Mouse (Mus musculus): ENCODE results near the gene Dhrs13. TPM values are rescaled to one million over a fixed set of nuclear protein-coding genes. Genes with fewer than 3 reads are reported as not detected.

Gene Dhrs13
- polyA plus RNA-seq (2014; fragmentation: Nextera tagmentation; extraction: Ambion mirVana): 18.4 and 19.4 TPM in 2 replicates

- Histone ChIP-seq H3K4me1 (ENCODE audit: control insufficient read depth, insufficient read depth, low read length) (peaks cover 4% of the 10 kb centered on the region), H3K9ac (ENCODE audit: low read length) (peak within 1 kb of the TSS; percentile 84), H3K27me3 (ENCODE audit: control insufficient read depth, insufficient read depth, low read length) (no peaks in the 10 kb centered on the region), H3K27ac (ENCODE audit: low read depth, low read length) (peak within 1 kb of the TSS; percentile 79), H3K4me3 (ENCODE audit: low read depth, low read length) (peak within 1 kb of the TSS; percentile 64), H3K9me3 (ENCODE audit: control insufficient read depth, low read length) (no peaks in the 10 kb centered on the region), H3K4me2 (ENCODE audit: low read depth) (peak within 1 kb of the TSS; percentile 73), H3K36me3 (ENCODE audit: control insufficient read depth, insufficient read depth, low read length) (peaks cover 12% of the 10 kb centered on the region)
- peak; percentile 84 for ATAC-seq (ENCODE audit: insufficient read depth, low FRiP score, low TSS enrichment)
- under 1% methylated on average over 96 of the region's 96 CpGs for WGBS
- DNase-seq (ENCODE audit: low spot score): peak; percentile 96
These were observed at the start of gene Dhrs13 for GRCm38 (mm10) chr11:78031947-78032808. TSS of gene Dhrs13 (plus strand) at chr11:78032280.

- Histone ChIP-seq H3K4me2 (ENCODE audit: low read depth) (peak within 1 kb of the TSS; percentile 66), H3K36me3 (ENCODE audit: control insufficient read depth, insufficient read depth, low read length) (no peaks in the 10 kb centered on the region), H3K9ac (ENCODE audit: low read length) (peak within 1 kb of the TSS; percentile 96), H3K27ac (ENCODE audit: low read depth, low read length) (peak within 1 kb of the TSS; percentile 89), H3K27me3 (ENCODE audit: control insufficient read depth, insufficient read depth, low read length) (no peaks in the 10 kb centered on the region), H3K4me1 (ENCODE audit: control insufficient read depth, insufficient read depth, low read length) (peaks cover 8% of the 10 kb centered on the region; the same call in 1 of the 2 replicates), H3K9me3 (ENCODE audit: control insufficient read depth, low read length) (no peaks in the 10 kb centered on the region), H3K4me3 (ENCODE audit: low read depth, low read length) (peak within 1 kb of the TSS; percentile 100)
- ATAC-seq (ENCODE audit: insufficient read depth, low FRiP score, low TSS enrichment) (peak; percentile 84), DNase-seq (ENCODE audit: low spot score) (peak; percentile 100)
- WGBS: 0% methylated on average over 61 of the region's 62 CpGs
These were observed 49.6 kb upstream of the Dhrs13 start, which contains the start of gene Phf12 for GRCm38 (mm10) chr11:77982441-77982905. TSS of gene Phf12 (plus strand) at chr11:77982754.

- no peak for ATAC-seq (ENCODE audit: insufficient read depth, low FRiP score, low TSS enrichment)
- H3K4me1 ChIP-seq (ENCODE audit: control insufficient read depth, insufficient read depth, low read length): peaks cover 8% of the 10 kb centered on the region; the same call in 1 of the 2 replicates
- peak overlapping the region; percentile 86 for H3K27ac ChIP-seq (ENCODE audit: low read depth, low read length)
- DNase-seq (ENCODE audit: low spot score): peak; percentile 63
- peak overlapping the region; percentile 100 for H3K4me3 ChIP-seq (ENCODE audit: low read depth, low read length)
- H3K9ac ChIP-seq (ENCODE audit: low read length): peak overlapping the region; percentile 96
- no peaks in the 10 kb centered on the region for H3K27me3 ChIP-seq (ENCODE audit: control insufficient read depth, insufficient read depth, low read length)
- under 1% methylated on average over 20 of the region's 32 CpGs for WGBS
- no peaks in the 10 kb centered on the region for H3K36me3 ChIP-seq (ENCODE audit: control insufficient read depth, insufficient read depth, low read length)
- no peaks in the 10 kb centered on the region for H3K9me3 ChIP-seq (ENCODE audit: control insufficient read depth, low read length)
- H3K4me2 ChIP-seq (ENCODE audit: low read depth): peak overlapping the region; percentile 66
These were observed 48.7 kb upstream of the Dhrs13 start for GRCm38 (mm10) chr11:77983191-77983936.

GRCm38 (mm10) chr11:77983937-77984835 lies 47.9 kb upstream of the Dhrs13 start:
- peak overlapping the region; percentile 96 for H3K9ac ChIP-seq (ENCODE audit: low read length)
- DNase-seq (ENCODE audit: low spot score): peak; percentile 81
- WGBS: under 1% methylated on average over 52 of the region's 63 CpGs
- H3K27ac ChIP-seq (ENCODE audit: low read depth, low read length): peak overlapping the region; percentile 86
- ATAC-seq (ENCODE audit: insufficient read depth, low FRiP score, low TSS enrichment): no peak
- H3K4me3 ChIP-seq (ENCODE audit: low read depth, low read length): peak overlapping the region; percentile 100
- H3K36me3 ChIP-seq (ENCODE audit: control insufficient read depth, insufficient read depth, low read length): no peaks in the 10 kb centered on the region
- no peaks in the 10 kb centered on the region for H3K27me3 ChIP-seq (ENCODE audit: control insufficient read depth, insufficient read depth, low read length)
- H3K4me2 ChIP-seq (ENCODE audit: low read depth): peak overlapping the region; percentile 66
- peaks cover 8% of the 10 kb centered on the region; the same call in 1 of the 2 replicates for H3K4me1 ChIP-seq (ENCODE audit: control insufficient read depth, insufficient read depth, low read length)
- no peaks in the 10 kb centered on the region for H3K9me3 ChIP-seq (ENCODE audit: control insufficient read depth, low read length)

- peak overlapping the region; percentile 66 for H3K4me2 ChIP-seq (ENCODE audit: low read depth)
- peak overlapping the region; percentile 86 for H3K27ac ChIP-seq (ENCODE audit: low read depth, low read length)
- no peaks in the 10 kb centered on the region for H3K9me3 ChIP-seq (ENCODE audit: control insufficient read depth, low read length)
- ATAC-seq (ENCODE audit: insufficient read depth, low FRiP score, low TSS enrichment) (no peak), DNase-seq (ENCODE audit: low spot score) (peak; percentile 65)
- WGBS: 0% methylated on average over 13 of the region's 13 CpGs
- no peaks in the 10 kb centered on the region for H3K36me3 ChIP-seq (ENCODE audit: control insufficient read depth, insufficient read depth, low read length)
- no peaks in the 10 kb centered on the region for H3K27me3 ChIP-seq (ENCODE audit: control insufficient read depth, insufficient read depth, low read length)
- H3K4me1 ChIP-seq (ENCODE audit: control insufficient read depth, insufficient read depth, low read length): peaks cover 8% of the 10 kb centered on the region; the same call in 1 of the 2 replicates
- peak overlapping the region; percentile 100 for H3K4me3 ChIP-seq (ENCODE audit: low read depth, low read length)
- peak overlapping the region; percentile 96 for H3K9ac ChIP-seq (ENCODE audit: low read length)
These were observed 47.2 kb upstream of the Dhrs13 start for GRCm38 (mm10) chr11:77984836-77985231.

- peak overlapping the region; percentile 66 for H3K4me2 ChIP-seq (ENCODE audit: low read depth)
- peaks cover 8% of the 10 kb centered on the region; the same call in 1 of the 2 replicates for H3K4me1 ChIP-seq (ENCODE audit: control insufficient read depth, insufficient read depth, low read length)
- H3K4me3 ChIP-seq (ENCODE audit: low read depth, low read length): peak overlapping the region; percentile 100
- H3K27me3 ChIP-seq (ENCODE audit: control insufficient read depth, insufficient read depth, low read length): no peaks in the 10 kb centered on the region
- ATAC-seq (ENCODE audit: insufficient read depth, low FRiP score, low TSS enrichment) (no peak), DNase-seq (ENCODE audit: low spot score) (no peak)
- H3K27ac ChIP-seq (ENCODE audit: low read depth, low read length): no peak overlapping the region
- peak overlapping the region; percentile 96; the same call in 1 of the 2 replicates for H3K9ac ChIP-seq (ENCODE audit: low read length)
- no peaks in the 10 kb centered on the region for H3K36me3 ChIP-seq (ENCODE audit: control insufficient read depth, insufficient read depth, low read length)
- WGBS: 90% methylated on average over 3 of the region's 3 CpGs
- no peaks in the 10 kb centered on the region for H3K9me3 ChIP-seq (ENCODE audit: control insufficient read depth, low read length)
These were observed 46.5 kb upstream of the Dhrs13 start for GRCm38 (mm10) chr11:77985541-77986065.

GRCm38 (mm10) chr11:77989071-77989690 lies 42.9 kb upstream of the Dhrs13 start:
- H3K36me3 ChIP-seq (ENCODE audit: control insufficient read depth, insufficient read depth, low read length): no peaks in the 10 kb centered on the region

More at GRCm38 (mm10) chr11:77989071-77989690, 42.9 kb upstream of the Dhrs13 start:
- DNase-seq (ENCODE audit: low spot score): no peak
- no peak for ATAC-seq (ENCODE audit: insufficient read depth, low FRiP score, low TSS enrichment)
- no peak overlapping the region for H3K9ac ChIP-seq (ENCODE audit: low read length)
- H3K27me3 ChIP-seq (ENCODE audit: control insufficient read depth, insufficient read depth, low read length): no peaks in the 10 kb centered on the region
- WGBS: 97% methylated on average over 13 of the region's 13 CpGs
- H3K27ac ChIP-seq (ENCODE audit: low read depth, low read length): no peak overlapping the region
- no peak overlapping the region for H3K4me2 ChIP-seq (ENCODE audit: low read depth)
- no peaks in the 10 kb centered on the region for H3K9me3 ChIP-seq (ENCODE audit: control insufficient read depth, low read length)
- H3K4me3 ChIP-seq (ENCODE audit: low read depth, low read length): no peak overlapping the region
- peaks cover 8% of the 10 kb centered on the region; the same call in 1 of the 2 replicates for H3K4me1 ChIP-seq (ENCODE audit: control insufficient read depth, insufficient read depth, low read length)
